Comparison of ENCODE assay signal across 9 mouse cellular contexts in genomic region chr10:78520260-78521005, GRCm38 (mm10). TPM values are rescaled to one million over a fixed set of nuclear protein-coding genes. Genes with fewer than 3 reads are reported as not detected.
DNase-seq lines count a peak whose midpoint lies in the region; ATAC-seq and TF ChIP-seq lines count a peak whose summit lies in the region.
"Had no signal": no experiment of that assay in that cellular context is flagged by ENCODE, and none has a peak within 500 bp of the region (broad histone marks: within the 10 kb centered on the region; RNA-seq: fewer than 3 reads in every experiment).

No protein-coding gene starts in this region.

- ATAC-seq in kidney, embryonic 15.5 days (replicated peaks; ENCODE audit: low FRiP score): no peak
- ATAC-seq in G1E (ENCODE audit: extremely low read depth, insufficient number of reproducible peaks, low FRiP score, poor library complexity, severe bottlenecking): no peak
- no peak for ATAC-seq in forebrain, embryonic 12.5 days (ENCODE audit: low FRiP score)

- H3K27ac ChIP-seq in kidney, embryonic 15.5 days: no peak overlapping the region
- no peak overlapping the region for H3K27ac ChIP-seq in bone marrow, adult 2 months (ENCODE audit: control insufficient read depth, insufficient read depth, low read depth, low read length, poor library complexity)
- H3K27ac ChIP-seq in forebrain, embryonic 12.5 days: no peak overlapping the region

- no peaks in the 10 kb centered on the region for H3K27me3 ChIP-seq in kidney, embryonic 15.5 days
- H3K27me3 ChIP-seq in G1E (ENCODE audit: insufficient read depth, low read length): peaks cover 6% of the 10 kb centered on the region; the same call in 1 of the 2 replicates
- no peaks in the 10 kb centered on the region for H3K27me3 ChIP-seq in forebrain, embryonic 12.5 days

- peak; percentile 4 to 52 for DNase-seq in kidney, postnatal 36 days
- peak; percentile 16 for DNase-seq in G1E (ENCODE audit: low spot score)
- DNase-seq in lung, postnatal 14 days: peak; percentile 4
- DNase-seq in urinary bladder, postnatal 25 days (ENCODE audit: low spot score): no peak
- no peak for DNase-seq in layer of hippocampus, adult 11-12 months (ENCODE audit: low spot score)

- no peak overlapping the region for H3K4me2 ChIP-seq in kidney, embryonic 15.5 days
- no peak overlapping the region for H3K4me2 ChIP-seq in forebrain, embryonic 12.5 days

- H3K36me3 ChIP-seq in kidney, embryonic 15.5 days: no peaks in the 10 kb centered on the region
- H3K36me3 ChIP-seq in G1E (replicated peaks): no peaks in the 10 kb centered on the region
- H3K36me3 ChIP-seq in forebrain, embryonic 12.5 days (replicated peaks): no peaks in the 10 kb centered on the region

- H3K4me3 ChIP-seq in kidney, embryonic 15.5 days (replicated peaks): no peak overlapping the region
- no peak overlapping the region for H3K4me3 ChIP-seq in G1E (ENCODE audit: low read depth, low read length)
- no peak overlapping the region for H3K4me3 ChIP-seq in bone marrow, adult 2 months (replicated peaks; ENCODE audit: control insufficient read depth, low read depth, low read length)
- no peak overlapping the region for H3K4me3 ChIP-seq in forebrain, embryonic 12.5 days (replicated peaks)

- TF ChIP-seq CTCF in G1E (IDR thresholded peaks at IDR 0.05; ENCODE audit: low read depth, low read length): no peak
- peak; percentile 38; the same call in 1 of the 2 replicates for TF ChIP-seq CTCF in bone marrow, adult 2 months (IDR thresholded peaks at IDR 0.05; ENCODE audit: control insufficient read depth, insufficient read depth, low read length)

- 61% methylated on average over 17 of the region's 17 CpGs for WGBS in kidney, embryonic 15.5 days
- 40% methylated on average over 17 of the region's 17 CpGs for WGBS in bone marrow, adult 2 months
- WGBS in forebrain, embryonic 12.5 days: 58% methylated on average over 17 of the region's 17 CpGs

- H3K9me3 ChIP-seq in kidney, embryonic 15.5 days (replicated peaks): no peaks in the 10 kb centered on the region
- no peaks in the 10 kb centered on the region for H3K9me3 ChIP-seq in G1E (replicated peaks)
- H3K9me3 ChIP-seq in forebrain, embryonic 12.5 days: no peaks in the 10 kb centered on the region

- no peaks in the 10 kb centered on the region for H3K4me1 ChIP-seq in kidney, embryonic 15.5 days
- H3K4me1 ChIP-seq in G1E (ENCODE audit: insufficient read depth, low read depth, low read length): no peaks in the 10 kb centered on the region
- H3K4me1 ChIP-seq in bone marrow, adult 2 months (ENCODE audit: control insufficient read depth, insufficient read depth, low read length): no peaks in the 10 kb centered on the region
- H3K4me1 ChIP-seq in forebrain, embryonic 12.5 days: no peaks in the 10 kb centered on the region

- no peak overlapping the region for H3K9ac ChIP-seq in kidney, embryonic 15.5 days
- H3K9ac ChIP-seq in forebrain, embryonic 12.5 days: no peak overlapping the region

- TF ChIP-seq POLR2A in bone marrow, adult 2 months (IDR thresholded peaks at IDR 0.05; ENCODE audit: borderline replicate concordance, control insufficient read depth, low read depth, low read length): no peak

RNA-seq across cellular contexts. Expression of gene Olfr1358, which starts 3.2 kb away (rescaled TPM):
- not detected in 2 replicates for polyA plus RNA-seq in kidney, embryonic 15.5 days (2015; fragmentation: Nextera tagmentation; extraction: Ambion mirVana)
- total RNA-seq in G1E (2014; fragmentation: Nextera tagmentation) (not detected in 2 replicates), G1E (2017) (0.17 TPM in 1 of 2 replicates, not detected in the other)
- not detected in 2 replicates for polyA plus RNA-seq in G1E (2012)
- polyA plus RNA-seq in bone marrow, adult 2 months (2011; ENCODE audit: insufficient read depth, insufficient read length, low replicate concordance, missing spikeins): not detected in 2 replicates
- polyA plus RNA-seq in forebrain, embryonic 12.5 days (2016; fragmentation: Nextera tagmentation; extraction: Ambion mirVana): not detected in 2 replicates
- polyA plus RNA-seq: heart, embryonic 14.5 days had no signal

RNA-seq across cellular contexts. Expression of gene Ilvbl, which starts 53.7 kb away (rescaled TPM):
- polyA plus RNA-seq in kidney, embryonic 15.5 days (2015; fragmentation: Nextera tagmentation; extraction: Ambion mirVana): 45.3 and 50.3 TPM in 2 replicates
- total RNA-seq in G1E (2014; fragmentation: Nextera tagmentation): 6.2 and 7.0 TPM in 2 replicates
- 10.2 and 15.2 TPM in 2 replicates for total RNA-seq in G1E (2017)
- polyA plus RNA-seq in G1E (2012): 7.7 and 9.3 TPM in 2 replicates
- polyA plus RNA-seq in bone marrow, adult 2 months (2011; ENCODE audit: insufficient read depth, insufficient read length, low replicate concordance, missing spikeins): 11.3 and 25.4 TPM in 2 replicates
- 39.0 and 39.3 TPM in 2 replicates for polyA plus RNA-seq in forebrain, embryonic 12.5 days (2016; fragmentation: Nextera tagmentation; extraction: Ambion mirVana)

RNA-seq across cellular contexts. Expression of gene Pdxk, which starts 55.7 kb away (rescaled TPM):
- 17.2 and 20.4 TPM in 2 replicates for polyA plus RNA-seq in kidney, embryonic 15.5 days (2015; fragmentation: Nextera tagmentation; extraction: Ambion mirVana)
- total RNA-seq in G1E (2014; fragmentation: Nextera tagmentation) (33.6 and 36.2 TPM in 2 replicates), G1E (2017) (44.6 and 47.1 TPM in 2 replicates)
- polyA plus RNA-seq in G1E (2012): 20.8 and 23.0 TPM in 2 replicates
- polyA plus RNA-seq in bone marrow, adult 2 months (2011; ENCODE audit: insufficient read depth, insufficient read length, low replicate concordance, missing spikeins): 2.2 and 3.3 TPM in 2 replicates
- polyA plus RNA-seq in forebrain, embryonic 12.5 days (2016; fragmentation: Nextera tagmentation; extraction: Ambion mirVana): 9.0 and 10.0 TPM in 2 replicates

Comparison
In these comparisons a context has a peak if more than half of its experiments do, and no peak if none do; other contexts are left out.
1. DNase-seq: peak in kidney, postnatal 36 days (2 of 2), G1E (single experiment) and lung, postnatal 14 days (single experiment); none in urinary bladder, postnatal 25 days (single experiment) and layer of hippocampus, adult 11-12 months (single experiment).